ENCODE assay signal across 20 mouse cellular contexts in genomic region chr14:105562843-105563242, GRCm38 (mm10).
"Had no signal": no experiment of that assay in that cellular context is flagged by ENCODE, and none has a peak within 500 bp of the region (broad histone marks: within the 10 kb centered on the region; RNA-seq: fewer than 3 reads in every experiment).

No protein-coding gene starts in this region.

- DNase-seq: cerebellum, adult 8-10 months; cerebellum, adult 9-10 months; cerebellum, adult 9-11 months; cerebellum, postnatal 10 days; cerebellum, postnatal 14 days; cerebellum, postnatal 25 days; cerebellum, postnatal 36 days; embryo, embryonic 11 days; forebrain, postnatal 0 days; gastrocnemius, adult 2 months; gastrocnemius, postnatal 10 days; gastrocnemius, postnatal 14 days; gastrocnemius, postnatal 25 days; gastrocnemius, postnatal 36 days; heart, adult 11 months; heart, adult 2 months had no signal

- ATAC-seq: forebrain, embryonic 13.5 days; forebrain, embryonic 14.5 days; forebrain, embryonic 15.5 days; forebrain, embryonic 16.5 days; forebrain, postnatal 0 days had no signal
